Mouse (Mus musculus): ENCODE measurements around the gene Pbx2. TPM values are rescaled to one million over a fixed set of nuclear protein-coding genes. Genes with fewer than 3 reads are reported as not detected.

The Pbx2 gene
- polyA plus RNA-seq, 1 experiment = 43.9 TPM

DNA sequence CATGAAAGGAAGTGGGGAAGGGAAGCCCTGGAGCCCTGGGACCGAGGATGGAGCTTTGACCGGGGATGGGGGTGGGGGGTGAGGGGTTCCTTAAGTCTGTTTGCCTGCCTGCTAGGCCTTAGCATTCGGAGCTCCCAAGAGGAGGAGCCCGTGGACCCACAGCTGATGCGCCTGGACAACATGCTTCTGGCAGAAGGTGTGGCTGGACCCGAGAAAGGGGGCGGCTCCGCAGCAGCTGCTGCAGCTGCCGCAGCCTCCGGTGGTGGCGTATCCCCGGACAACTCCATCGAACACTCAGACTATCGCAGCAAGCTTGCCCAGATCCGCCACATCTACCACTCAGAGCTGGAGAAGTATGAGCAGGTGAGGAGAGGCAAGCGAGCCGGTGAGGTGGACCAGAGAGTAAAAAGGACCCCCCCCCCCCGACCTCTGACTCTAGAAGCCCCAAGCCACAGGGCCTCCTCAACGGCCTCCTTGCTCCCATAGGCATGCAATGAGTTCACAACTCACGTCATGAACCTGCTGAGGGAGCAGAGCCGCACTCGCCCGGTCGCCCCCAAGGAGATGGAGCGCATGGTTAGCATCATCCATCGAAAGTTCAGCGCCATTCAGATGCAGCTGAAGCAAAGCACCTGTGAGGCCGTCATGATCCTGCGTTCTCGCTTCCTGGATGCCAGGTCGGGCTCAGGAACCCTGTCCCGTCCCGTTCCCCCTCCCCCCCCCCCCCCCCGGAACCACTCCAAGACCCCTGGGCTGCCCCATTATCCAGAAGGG, 2.9 kb downstream of the Pbx2 start:
- Histone ChIP-seq H3K4me1 (ENCODE audit: control insufficient read depth, insufficient read depth, low read length) (peaks cover 3% of the 10 kb centered on the region; the same call in 1 of the 2 replicates), H3K27ac (ENCODE audit: insufficient read depth, low read length) (no peak overlapping the region), H3K4me3 (ENCODE audit: insufficient read depth, low read length) (peak overlapping the region; percentile 69)
- TF ChIP-seq POLR2A (IDR thresholded peaks at IDR 0.05; ENCODE audit: low read depth, low read length) = no peak
- TF ChIP-seq CTCF (IDR thresholded peaks at IDR 0.05; ENCODE audit: borderline replicate concordance, insufficient read depth, low read length) = 0 out of 2 replicates have a peak, but pooled peaks have one; percentile 2

DNA sequence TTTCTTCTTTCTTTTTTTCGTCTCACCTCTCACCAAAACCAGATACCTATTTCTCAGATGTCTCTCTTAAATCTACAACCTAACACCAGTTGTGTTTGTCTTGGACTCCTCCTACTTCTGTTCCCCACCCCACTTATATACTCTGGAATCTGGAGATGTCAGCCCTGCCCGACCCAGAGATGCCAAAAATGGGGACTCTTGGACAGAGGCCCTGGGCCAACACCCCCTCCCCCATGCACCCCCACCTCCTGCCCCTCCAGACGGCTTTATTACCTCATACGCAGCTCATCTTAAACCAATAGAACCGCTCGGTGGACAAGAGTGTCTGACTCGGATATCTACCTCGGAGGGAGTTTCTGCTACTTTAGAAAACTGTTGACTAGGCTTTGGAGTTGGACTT, 5.0 kb downstream of the Pbx2 start:
- H3K4me3 ChIP-seq (ENCODE audit: insufficient read depth, low read length) = no peak overlapping the region
- H3K27ac ChIP-seq (ENCODE audit: insufficient read depth, low read length) = no peak overlapping the region
- TF ChIP-seq POLR2A (IDR thresholded peaks at IDR 0.05; ENCODE audit: low read depth, low read length) = no peak
- no peak for TF ChIP-seq CTCF (IDR thresholded peaks at IDR 0.05; ENCODE audit: borderline replicate concordance, insufficient read depth, low read length)
- H3K4me1 ChIP-seq (ENCODE audit: control insufficient read depth, insufficient read depth, low read length) = 0 out of 2 replicates have a peak, but pooled peaks cover 3% of the 10 kb centered on the region

DNA sequence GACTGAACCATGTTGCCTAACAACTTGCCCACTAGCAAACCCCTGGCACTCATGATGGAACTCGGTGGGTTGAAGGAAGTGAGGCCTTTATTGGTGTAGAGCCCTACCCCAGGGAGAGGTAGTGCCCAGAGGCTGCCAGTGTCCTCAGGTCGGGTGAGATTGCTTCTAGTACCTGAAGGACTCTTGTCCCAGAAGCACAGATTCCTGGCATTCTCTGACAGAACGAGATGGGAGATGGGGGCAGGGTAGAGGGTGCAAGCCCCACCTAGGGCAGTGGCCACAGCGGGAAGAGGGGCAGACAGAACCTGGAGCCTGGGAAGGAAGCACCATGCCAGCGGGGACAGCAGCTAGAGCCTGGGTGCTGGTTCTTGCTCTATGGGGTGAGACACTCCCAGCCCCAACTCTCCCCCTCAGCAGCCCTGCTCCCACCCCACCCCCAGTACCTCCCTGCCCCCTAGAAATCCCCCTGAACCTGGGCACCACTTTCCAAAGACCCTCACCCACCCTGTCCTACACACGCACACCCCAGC, 6.6 kb downstream of the Pbx2 start, which contains the start of gene Ager:
Gene Ager (plus strand): TSS at position 297 of the 530 bp plus-strand sequence.
- Histone ChIP-seq H3K4me3 (ENCODE audit: insufficient read depth, low read length) (no peak within 1 kb of the TSS), H3K27ac (ENCODE audit: insufficient read depth, low read length) (no peak within 1 kb of the TSS), H3K4me1 (ENCODE audit: control insufficient read depth, insufficient read depth, low read length) (no peaks in the 10 kb centered on the region)
- TF ChIP-seq CTCF (IDR thresholded peaks at IDR 0.05; ENCODE audit: borderline replicate concordance, insufficient read depth, low read length) (no peak), POLR2A (IDR thresholded peaks at IDR 0.05; ENCODE audit: low read depth, low read length) (peak; percentile 58)

DNA sequence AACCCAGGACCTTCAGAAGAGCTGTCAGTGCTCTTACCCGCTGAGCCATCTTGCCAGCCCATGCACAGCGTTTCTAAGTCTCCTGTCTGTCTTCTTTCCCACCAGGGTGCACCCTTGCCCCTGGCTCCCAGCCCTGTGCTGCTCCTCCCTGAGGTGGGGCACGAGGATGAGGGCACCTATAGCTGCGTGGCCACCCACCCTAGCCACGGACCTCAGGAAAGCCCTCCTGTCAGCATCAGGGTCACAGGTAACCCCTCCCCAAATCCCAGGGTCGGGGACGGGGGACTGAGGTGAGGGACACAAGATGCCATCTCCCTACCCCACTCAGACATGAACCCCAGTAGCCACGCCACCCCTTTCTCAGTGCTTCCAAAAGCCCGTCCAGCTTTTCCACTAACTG, 8.8 kb downstream of the Pbx2 start:
- Histone ChIP-seq H3K27ac (ENCODE audit: insufficient read depth, low read length) (no peak overlapping the region), H3K4me1 (ENCODE audit: control insufficient read depth, insufficient read depth, low read length) (no peaks in the 10 kb centered on the region), H3K4me3 (ENCODE audit: insufficient read depth, low read length) (no peak overlapping the region)
- no peak for TF ChIP-seq POLR2A (IDR thresholded peaks at IDR 0.05; ENCODE audit: low read depth, low read length)
- no peak for TF ChIP-seq CTCF (IDR thresholded peaks at IDR 0.05; ENCODE audit: borderline replicate concordance, insufficient read depth, low read length)

DNA sequence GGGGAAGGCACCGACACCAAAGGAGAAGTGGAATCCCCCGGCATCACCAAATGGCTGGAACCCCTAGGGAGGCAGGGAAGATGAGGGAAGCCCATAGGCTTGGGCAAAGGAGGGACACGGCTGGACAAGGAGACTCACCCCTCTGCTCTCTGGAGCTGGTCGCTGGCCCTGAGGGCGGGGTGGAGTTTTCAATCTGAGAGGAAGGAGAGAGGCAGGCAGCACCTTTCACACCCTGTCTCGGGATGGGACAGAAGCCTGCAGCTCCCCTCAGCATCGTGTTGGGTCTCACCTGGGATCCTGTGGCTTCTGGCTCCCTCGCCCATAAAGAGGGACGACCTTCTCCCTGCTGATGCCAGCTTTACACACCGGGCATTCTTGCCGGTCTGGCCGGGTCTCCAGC, 10.7 kb downstream of the Pbx2 start:
- TF ChIP-seq POLR2A (IDR thresholded peaks at IDR 0.05; ENCODE audit: low read depth, low read length) (no peak), CTCF (IDR thresholded peaks at IDR 0.05; ENCODE audit: borderline replicate concordance, insufficient read depth, low read length) (no peak)
- no peak overlapping the region for H3K4me3 ChIP-seq (ENCODE audit: insufficient read depth, low read length)
- no peak overlapping the region for H3K27ac ChIP-seq (ENCODE audit: insufficient read depth, low read length)
- no peaks in the 10 kb centered on the region for H3K4me1 ChIP-seq (ENCODE audit: control insufficient read depth, insufficient read depth, low read length)

DNA sequence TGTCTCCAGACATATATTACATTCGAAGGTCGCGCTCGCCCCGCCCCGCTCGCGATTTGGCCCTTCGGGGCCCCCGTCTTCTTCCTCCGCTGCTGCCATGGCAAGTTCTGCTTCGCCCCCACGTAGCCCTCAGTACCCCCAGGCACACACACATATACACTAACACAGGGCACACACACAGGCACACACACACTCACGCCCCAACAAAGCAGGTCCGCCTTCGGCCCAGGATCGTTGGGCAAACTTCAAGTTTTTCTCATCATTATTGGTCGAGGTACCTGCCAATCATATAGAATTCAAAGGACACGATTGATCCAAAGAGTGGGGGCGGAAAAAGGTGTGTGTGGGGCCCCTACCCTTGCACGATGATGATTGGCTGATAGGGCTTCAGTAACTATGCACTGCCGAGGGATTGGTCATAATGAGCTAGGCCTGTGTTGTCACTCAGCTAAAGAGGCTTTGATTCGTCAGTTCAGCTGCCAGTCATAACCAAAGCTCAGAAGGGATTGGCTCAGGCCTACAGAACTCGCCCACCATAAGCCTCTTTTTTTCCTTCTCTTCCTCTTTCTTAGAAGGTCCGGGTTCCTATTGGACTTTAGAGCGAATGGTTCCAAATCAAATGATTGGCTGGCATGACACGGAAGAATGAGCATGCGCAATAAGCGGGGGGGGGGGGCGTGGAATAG, 12.5 kb downstream of the Pbx2 start, which contains the start of gene Rnf5:
Gene Rnf5 (minus strand): TSS at position 316 of the 686 bp plus-strand sequence.
- TF ChIP-seq POLR2A (IDR thresholded peaks at IDR 0.05; ENCODE audit: low read depth, low read length) (peak; percentile 83), CTCF (IDR thresholded peaks at IDR 0.05; ENCODE audit: borderline replicate concordance, insufficient read depth, low read length) (no peak)
- peak within 1 kb of the TSS; percentile 84 for H3K27ac ChIP-seq (ENCODE audit: insufficient read depth, low read length)
- peak within 1 kb of the TSS; percentile 57 for H3K4me3 ChIP-seq (ENCODE audit: insufficient read depth, low read length)
- H3K4me1 ChIP-seq (ENCODE audit: control insufficient read depth, insufficient read depth, low read length) = peaks cover 4% of the 10 kb centered on the region; the same call in 1 of the 2 replicates

DNA sequence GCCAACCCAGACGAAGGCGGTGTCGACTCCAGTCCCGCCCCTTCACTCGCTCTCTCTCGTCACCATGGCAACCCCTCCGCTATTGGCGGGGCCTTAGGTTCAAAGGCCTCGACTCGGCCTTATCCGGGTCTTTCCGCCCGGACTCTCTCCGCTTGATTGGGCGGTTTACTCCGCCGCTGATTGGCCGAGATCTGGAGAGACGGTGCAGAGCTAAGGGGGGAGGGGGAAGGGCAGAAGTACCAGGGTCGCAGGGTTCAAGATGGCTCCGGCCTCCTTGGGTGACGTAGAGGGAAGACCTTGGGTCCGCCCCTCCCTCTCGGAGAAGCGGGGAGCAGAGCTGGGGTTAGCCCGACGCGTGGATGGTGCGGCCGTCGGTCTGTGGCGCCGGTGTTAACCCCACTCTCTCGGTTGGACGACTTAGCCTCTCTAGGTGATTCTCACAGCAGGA, 13.0 kb downstream of the Pbx2 start, which contains the start of gene Agpat1:
Gene Agpat1 (plus strand): TSS at position 202 of the 448 bp plus-strand sequence.
- Histone ChIP-seq H3K4me3 (ENCODE audit: insufficient read depth, low read length) (peak within 1 kb of the TSS; percentile 84), H3K4me1 (ENCODE audit: control insufficient read depth, insufficient read depth, low read length) (peaks cover 4% of the 10 kb centered on the region; the same call in 1 of the 2 replicates), H3K27ac (ENCODE audit: insufficient read depth, low read length) (peak within 1 kb of the TSS; percentile 84)
- TF ChIP-seq POLR2A (IDR thresholded peaks at IDR 0.05; ENCODE audit: low read depth, low read length) = peak; percentile 92
- TF ChIP-seq CTCF (IDR thresholded peaks at IDR 0.05; ENCODE audit: borderline replicate concordance, insufficient read depth, low read length) = no peak

DNA sequence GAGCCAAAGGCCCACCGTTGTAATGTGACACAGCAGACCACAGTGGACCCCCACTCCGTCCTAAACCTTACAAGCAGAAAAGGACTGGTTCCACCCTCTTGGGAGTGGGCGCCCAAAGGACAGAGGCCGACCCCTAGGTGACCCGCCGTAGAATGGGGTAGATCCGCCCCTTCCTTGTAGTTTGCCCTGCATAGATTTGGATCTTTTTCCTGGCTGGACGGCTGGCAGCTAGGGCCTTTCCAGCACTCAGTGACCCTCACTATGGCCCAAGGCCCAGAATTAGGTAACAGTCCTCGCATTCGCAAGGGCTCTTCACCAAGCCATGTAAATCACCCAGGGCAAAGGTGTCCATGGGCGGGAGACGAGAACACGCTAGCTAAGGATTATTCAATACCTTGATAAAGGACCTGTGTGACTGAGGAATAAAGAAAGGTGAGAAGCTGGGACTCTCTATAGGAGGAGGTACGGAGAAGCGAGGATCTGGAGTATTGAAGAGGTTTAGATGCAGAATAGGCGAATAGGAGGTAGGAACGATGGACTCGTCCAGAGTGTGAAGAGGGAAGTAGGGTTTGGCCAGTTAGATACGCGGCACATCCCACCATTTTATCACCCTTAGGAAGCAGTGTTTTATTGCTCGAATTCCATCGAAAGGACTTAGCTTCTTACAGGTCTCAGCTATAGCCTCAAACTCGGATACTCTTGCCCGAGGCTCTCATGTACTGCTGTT, 13.6 kb downstream of the Pbx2 start:
- Histone ChIP-seq H3K4me1 (ENCODE audit: control insufficient read depth, insufficient read depth, low read length) (peaks cover 4% of the 10 kb centered on the region; the same call in 1 of the 2 replicates), H3K4me3 (ENCODE audit: insufficient read depth, low read length) (peak overlapping the region; percentile 84), H3K27ac (ENCODE audit: insufficient read depth, low read length) (peak overlapping the region; percentile 84)
- TF ChIP-seq POLR2A (IDR thresholded peaks at IDR 0.05; ENCODE audit: low read depth, low read length) (peak; percentile 48; the same call in 1 of the 2 replicates), CTCF (IDR thresholded peaks at IDR 0.05; ENCODE audit: borderline replicate concordance, insufficient read depth, low read length) (no peak)

DNA sequence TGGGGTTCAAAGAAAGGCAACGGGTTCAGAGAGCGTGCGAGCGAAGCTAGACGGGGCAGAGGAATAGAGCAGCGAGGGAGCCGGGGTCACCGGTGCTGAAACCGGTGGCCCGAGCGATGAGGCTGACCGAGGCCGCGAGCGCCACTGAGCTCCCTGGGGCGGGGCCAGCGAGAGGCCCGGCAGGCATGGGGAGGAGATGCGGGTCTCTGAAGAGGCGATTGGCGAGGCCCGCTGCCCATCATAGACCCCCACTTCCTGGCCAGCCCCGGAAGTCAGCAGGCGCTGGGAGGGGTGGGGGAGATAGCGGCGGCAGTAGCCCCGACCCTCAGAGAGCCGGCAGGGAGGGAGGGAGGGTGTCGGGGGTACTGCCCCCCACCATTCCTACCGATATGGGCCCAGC, 14.5 kb downstream of the Pbx2 start:
- H3K27ac ChIP-seq (ENCODE audit: insufficient read depth, low read length) = peak overlapping the region; percentile 84
- no peak for TF ChIP-seq CTCF (IDR thresholded peaks at IDR 0.05; ENCODE audit: borderline replicate concordance, insufficient read depth, low read length)
- TF ChIP-seq POLR2A (IDR thresholded peaks at IDR 0.05; ENCODE audit: low read depth, low read length) = peak; percentile 88
- peak overlapping the region; percentile 84 for H3K4me3 ChIP-seq (ENCODE audit: insufficient read depth, low read length)
- peaks cover 4% of the 10 kb centered on the region; the same call in 1 of the 2 replicates for H3K4me1 ChIP-seq (ENCODE audit: control insufficient read depth, insufficient read depth, low read length)

Measured in embryonic fibroblast, embryonic 13.5 days (primary cell).